Mouse (Mus musculus): ENCODE results near the gene Catsper3.

- TF ChIP-seq CHD2 (IDR thresholded peaks at IDR 0.05; ENCODE audit: low read length) (no peak), MEF2A (IDR thresholded peaks at IDR 0.05; ENCODE audit: extremely low read depth, insufficient replicate concordance, low read depth, low read length, poor library complexity, severe bottlenecking) (no peak), JUND (IDR thresholded peaks at IDR 0.05; ENCODE audit: low read depth, low read length) (no peak), MAX (IDR thresholded peaks at IDR 0.05; ENCODE audit: low read length) (no peak)
These were observed 45.9 kb downstream of the Catsper3 start for GRCm38 (mm10) chr13:55830081-55830832.

All from MEL (cell line).